Mouse (Mus musculus) G1E (cell line): ENCODE results near the gene Acss2.

Experiments
- CTCF ChIP-seq: IDR thresholded peaks from 2 replicates; pipeline ENCODE4 v1.5.1; 2012; ENCODE audit warnings: low read depth, low read length, inconsistent platforms, mixed read lengths
- GATA1 ChIP-seq: IDR thresholded peaks from 2 replicates; pipeline ENCODE4 v1.6.1; 2012; ENCODE audit warnings: borderline replicate concordance, low read length, inconsistent platforms, mixed read lengths
- TAL1 ChIP-seq: conservative IDR thresholded peaks from 2 replicates; pipeline ENCODE4 v1.6.1; 2012; ENCODE audit warnings: low read depth, low read length, inconsistent platforms, mixed read lengths

DNA sequence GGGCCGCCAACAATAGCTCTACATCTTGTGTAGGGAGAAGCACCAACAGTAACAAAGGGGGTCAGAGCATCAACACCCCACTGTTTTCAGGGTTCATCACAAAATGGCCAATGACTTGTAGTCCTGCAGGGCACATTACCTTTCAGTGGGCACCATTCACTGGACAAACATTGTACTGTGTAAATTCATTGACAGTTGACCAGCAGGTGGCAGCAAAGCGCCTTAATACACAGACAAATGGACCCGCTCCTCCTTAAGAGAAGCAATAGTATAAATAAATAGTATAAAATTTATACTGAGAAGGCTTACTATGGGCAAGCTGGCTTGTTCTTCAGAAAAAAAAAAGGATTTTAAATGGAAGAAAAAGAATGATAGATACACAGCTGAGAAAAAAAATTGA lies 35.7 kb upstream of the Acss2 start:
- peak; percentile 12; the same call in 1 of the 2 replicates for TF ChIP-seq CTCF
- TF ChIP-seq TAL1: no peak
- TF ChIP-seq GATA1: no peak
